Mouse (Mus musculus) embryonic facial prominence, embryonic 11.5 days (tissue): ENCODE measurements around the gene 4930524N10Rik. TPM values are rescaled to one million over a fixed set of nuclear protein-coding genes. Genes with fewer than 3 reads are reported as not detected.

ENCODE experiments used
- ATAC-seq: fragments of 200-750 bp; cut with Nextera tagmentation; replicated peaks from 2 replicates; pipeline ENCODE4 v1.8.0; 2017; ENCODE audit warnings: low read depth; ENCODE audit not compliant: insufficient number of reproducible peaks, low FRiP score, low TSS enrichment
- DNase-seq: peaks from one replicate; pipeline ENCODE4 v3.0.0-alpha.2; 2015; ENCODE audit warnings: low spot score
- H3K27ac ChIP-seq: fragments of 300-500 bp; sonication (generic); replicated peaks from 2 replicates; pipeline ENCODE4 v1.5.1; 2014; ENCODE audit warnings: mild to moderate bottlenecking, low read depth, low read length, control low read depth
- H3K27me3 ChIP-seq: fragments of 300-500 bp; sonication (generic); 2 replicates; pipeline ENCODE4 v1.6.1; 2014; ENCODE audit warnings: mild to moderate bottlenecking, low read length, moderate library complexity, mixed read lengths; ENCODE audit not compliant: control insufficient read depth, insufficient read depth
- H3K36me3 ChIP-seq: fragments of 300-500 bp; sonication (generic); replicated peaks from 2 replicates; pipeline ENCODE4 v1.6.1; 2014; ENCODE audit warnings: low read depth, mild to moderate bottlenecking, low read length, moderate library complexity, mixed read lengths; ENCODE audit not compliant: control insufficient read depth, insufficient read depth
- H3K4me1 ChIP-seq: fragments of 300-500 bp; sonication (generic); 2 replicates; pipeline ENCODE4 v1.6.1; 2014; ENCODE audit warnings: low read length, mixed read lengths; ENCODE audit not compliant: control insufficient read depth, insufficient read depth
- H3K4me2 ChIP-seq: fragments of 300-500 bp; sonication (generic); 2 replicates; pipeline ENCODE4 v1.6.1; 2014; ENCODE audit warnings: low read depth, mild to moderate bottlenecking, control low read depth, low read length, moderate library complexity
- H3K4me3 ChIP-seq: fragments of 300-500 bp; sonication (generic); 2 replicates; pipeline ENCODE4 v1.5.1; 2014; ENCODE audit warnings: low read depth, low read length, control low read depth
- H3K9ac ChIP-seq: fragments of 300-500 bp; sonication (generic); replicated peaks from 2 replicates; pipeline ENCODE4 v1.6.1; 2014; ENCODE audit warnings: mild to moderate bottlenecking, control low read depth, low read length
- H3K9me3 ChIP-seq: fragments of 300-500 bp; sonication (generic); replicated peaks from 2 replicates; pipeline ENCODE4 v1.6.1; 2016; ENCODE audit warnings: mild to moderate bottlenecking, low read length, inconsistent platforms, mixed read lengths; ENCODE audit not compliant: control insufficient read depth
- WGBS: fragments of 180-500 bp; shearing (Covaris S2); extraction: QIAGEN DNeasy Blood & Tissue Kit; methylation state at CpG from one replicate; pipeline ENCODE4 v1.1.7; 2014; 5-methylcytosine and 5-hydroxymethylcytosine counted together
- polyA plus RNA-seq: library from polyadenylated mRNA; unstranded; fragments of >200 nt; fragmentation: Nextera tagmentation; extraction: Ambion mirVana; gene quantifications from 2 replicates; pipeline ENCODE4 v1.2.1, GENCODE M21; 2014

Gene 4930524N10Rik
- not detected in 2 replicates for polyA plus RNA-seq

- Histone ChIP-seq H3K4me1 (no peaks in the 10 kb centered on the region), H3K36me3 (no peaks in the 10 kb centered on the region), H3K9me3 (no peaks in the 10 kb centered on the region), H3K4me2 (no peak within 1 kb of the TSS), H3K27me3 (no peaks in the 10 kb centered on the region), H3K4me3 (no peak within 1 kb of the TSS), H3K9ac (no peak within 1 kb of the TSS), H3K27ac (no peak within 1 kb of the TSS)
- no peak for ATAC-seq
- 33% methylated on average over 1 of the region's 1 CpGs for WGBS
- DNase-seq: no peak
These were observed at the start of gene 4930524N10Rik for GRCm38 (mm10) chrX:154343292-154343691. Gene 4930524N10Rik, minus strand, starts transcription at chrX:154343392.

GRCm38 (mm10) chrX:154350042-154350441 is 6.8 kb upstream of the 4930524N10Rik start:
- Histone ChIP-seq H3K4me3 (no peak overlapping the region), H3K9me3 (no peaks in the 10 kb centered on the region), H3K4me2 (no peak overlapping the region), H3K36me3 (no peaks in the 10 kb centered on the region), H3K27me3 (no peaks in the 10 kb centered on the region), H3K27ac (no peak overlapping the region), H3K4me1 (no peaks in the 10 kb centered on the region), H3K9ac (no peak overlapping the region)
- ATAC-seq (no peak), DNase-seq (no peak)
- 76% methylated on average over 3 of the region's 3 CpGs for WGBS

- 77% methylated on average over 7 of the region's 7 CpGs for WGBS
- Histone ChIP-seq H3K27me3 (no peaks in the 10 kb centered on the region), H3K4me1 (no peaks in the 10 kb centered on the region), H3K27ac (no peak overlapping the region), H3K9me3 (no peaks in the 10 kb centered on the region), H3K4me2 (no peak overlapping the region), H3K9ac (no peak overlapping the region), H3K36me3 (no peaks in the 10 kb centered on the region), H3K4me3 (no peak overlapping the region)
- no peak for ATAC-seq
- no peak for DNase-seq
These were observed 6.3 kb upstream of the 4930524N10Rik start for GRCm38 (mm10) chrX:154349302-154350041.

- no peaks in the 10 kb centered on the region for H3K4me1 ChIP-seq
- DNase-seq (no peak), ATAC-seq (no peak)
- H3K4me3 ChIP-seq: no peak overlapping the region
- H3K27ac ChIP-seq: no peak overlapping the region
- H3K27me3 ChIP-seq: no peaks in the 10 kb centered on the region
- WGBS: 84% methylated on average over 3 of the region's 3 CpGs
- H3K9ac ChIP-seq: no peak overlapping the region
- no peak overlapping the region for H3K4me2 ChIP-seq
- H3K9me3 ChIP-seq: no peaks in the 10 kb centered on the region
- no peaks in the 10 kb centered on the region for H3K36me3 ChIP-seq
These were observed 4.7 kb upstream of the 4930524N10Rik start for GRCm38 (mm10) chrX:154347933-154348332.

Other genes starting within 250 kb of the 4930524N10Rik start
- gene Gm15140, start 222.7 kb downstream of the 4930524N10Rik start, polyA plus RNA-seq: not detected in 2 replicates
- gene Samt4, start 138.6 kb upstream of the 4930524N10Rik start, polyA plus RNA-seq: not detected in 2 replicates
- not detected in 2 replicates for gene Samt2, start 236.0 kb upstream of the 4930524N10Rik start, polyA plus RNA-seq